Comparison of ENCODE assay signal across 7 mouse cellular contexts in genomic region chr3:28263002-28263947, GRCm38 (mm10). TPM values are rescaled to one million over a fixed set of nuclear protein-coding genes. Genes with fewer than 3 reads are reported as not detected.
A peak's percentile ranks its signal among the peaks of the same experiment; 100 is the strongest.
DNase-seq lines count a peak whose midpoint lies in the region; ATAC-seq and TF ChIP-seq lines count a peak whose summit lies in the region.

TSS of gene Tnik (plus strand) at chr3:28263214.

- peak within 1 kb of the TSS; percentile 83 for H3K4me3 ChIP-seq in kidney, adult 2 months (ENCODE audit: insufficient read depth, low read depth, low read length)
- peak within 1 kb of the TSS; percentile 61 for H3K4me3 ChIP-seq in limb, embryonic 12.5 days (replicated peaks)
- H3K4me3 ChIP-seq in midbrain, embryonic 14.5 days (replicated peaks; ENCODE audit: low read depth, low read length): peak within 1 kb of the TSS; percentile 83
- peak within 1 kb of the TSS; percentile 85 for H3K4me3 ChIP-seq in spleen, adult 2 months (ENCODE audit: extremely low read depth, insufficient read depth, insufficient read length)

- TF ChIP-seq CTCF in kidney, adult 2 months (conservative IDR thresholded peaks at IDR 0.05; ENCODE audit: insufficient read depth, insufficient read length, low read depth, low read length): no peak
- TF ChIP-seq CTCF in spleen, adult 2 months (IDR thresholded peaks at IDR 0.05; ENCODE audit: extremely low read depth, insufficient read depth, insufficient read length, insufficient replicate concordance): no peak

- no peaks in the 10 kb centered on the region for H3K9me3 ChIP-seq in limb, embryonic 12.5 days
- H3K9me3 ChIP-seq in midbrain, embryonic 14.5 days (ENCODE audit: control insufficient read depth, low read length): no peaks in the 10 kb centered on the region

- no peaks in the 10 kb centered on the region for H3K36me3 ChIP-seq in kidney, adult 2 months (ENCODE audit: control insufficient read depth, insufficient read depth, low read length)
- H3K36me3 ChIP-seq in limb, embryonic 12.5 days: no peaks in the 10 kb centered on the region
- no peaks in the 10 kb centered on the region for H3K36me3 ChIP-seq in midbrain, embryonic 14.5 days (ENCODE audit: control insufficient read depth, insufficient read depth, low read length)
- no peaks in the 10 kb centered on the region for H3K36me3 ChIP-seq in spleen, adult 2 months (ENCODE audit: control insufficient read depth, insufficient read depth, low read length)

- H3K4me2 ChIP-seq in limb, embryonic 12.5 days: peak within 1 kb of the TSS; percentile 96
- peak within 1 kb of the TSS; percentile 70 for H3K4me2 ChIP-seq in midbrain, embryonic 14.5 days (ENCODE audit: low read length)

- WGBS in kidney, adult 2 months: under 1% methylated on average over 59 of the region's 59 CpGs
- WGBS in limb, embryonic 12.5 days: under 1% methylated on average over 59 of the region's 59 CpGs
- WGBS in midbrain, embryonic 14.5 days: under 1% methylated on average over 59 of the region's 59 CpGs
- under 1% methylated on average over 59 of the region's 59 CpGs for WGBS in spleen, adult 2 months

- H3K9ac ChIP-seq in limb, embryonic 12.5 days (replicated peaks): peak within 1 kb of the TSS; percentile 69
- peak within 1 kb of the TSS; percentile 95 for H3K9ac ChIP-seq in midbrain, embryonic 14.5 days (replicated peaks; ENCODE audit: low read length)

- H3K27ac ChIP-seq in kidney, adult 2 months (ENCODE audit: insufficient read depth, low read depth, low read length): no peak within 1 kb of the TSS
- no peak within 1 kb of the TSS; the same call in 1 of the 2 replicates for H3K27ac ChIP-seq in limb, embryonic 12.5 days
- peak within 1 kb of the TSS; percentile 95 for H3K27ac ChIP-seq in midbrain, embryonic 14.5 days (replicated peaks; ENCODE audit: low read depth, low read length)
- peak within 1 kb of the TSS; percentile 84 for H3K27ac ChIP-seq in spleen, adult 2 months (ENCODE audit: insufficient read depth, low read length)

- no peaks in the 10 kb centered on the region for H3K27me3 ChIP-seq in kidney, adult 2 months (replicated peaks; ENCODE audit: control insufficient read depth, insufficient read depth, low read length)
- H3K27me3 ChIP-seq in limb, embryonic 12.5 days: peaks cover 52% of the 10 kb centered on the region
- H3K27me3 ChIP-seq in midbrain, embryonic 14.5 days (ENCODE audit: control insufficient read depth, insufficient read depth, low read length): no peaks in the 10 kb centered on the region
- no peaks in the 10 kb centered on the region for H3K27me3 ChIP-seq in spleen, adult 2 months (ENCODE audit: control insufficient read depth, insufficient read depth, low read length)

- peak; percentile 75 for ATAC-seq in limb, embryonic 12.5 days (ENCODE audit: insufficient number of reproducible peaks, insufficient read depth, low FRiP score, low TSS enrichment, low read depth)
- ATAC-seq in midbrain, embryonic 14.5 days (ENCODE audit: low FRiP score, low TSS enrichment): peak; percentile 91

- no peaks in the 10 kb centered on the region for H3K4me1 ChIP-seq in kidney, adult 2 months (ENCODE audit: control insufficient read depth, insufficient read depth, low read length)
- H3K4me1 ChIP-seq in limb, embryonic 12.5 days (replicated peaks): peaks cover 12% of the 10 kb centered on the region
- H3K4me1 ChIP-seq in midbrain, embryonic 14.5 days (ENCODE audit: control insufficient read depth, insufficient read depth, low read length): peaks cover 28% of the 10 kb centered on the region
- peaks cover 4% of the 10 kb centered on the region; the same call in 1 of the 2 replicates for H3K4me1 ChIP-seq in spleen, adult 2 months (ENCODE audit: control insufficient read depth, insufficient read depth, insufficient read length)

- no peak for TF ChIP-seq POLR2A in kidney, adult 2 months (IDR thresholded peaks at IDR 0.05; ENCODE audit: low read depth, low read length)
- TF ChIP-seq POLR2A in spleen, adult 2 months (IDR thresholded peaks at IDR 0.05; ENCODE audit: low read depth, low read length): peak; percentile 24; the same call in 1 of the 2 replicates

- DNase-seq in adrenal gland, postnatal 25 days: peak; percentile 63
- DNase-seq in embryo, embryonic 9.5 days (ENCODE audit: extremely low spot score): peak; percentile 83
- peak; percentile 98 for DNase-seq in heart, adult 11 months
- DNase-seq in kidney, adult 2 months: peak; percentile 49
- DNase-seq in midbrain, embryonic 14.5 days: peak; percentile 92
- DNase-seq in spleen, adult 2 months (ENCODE audit: low read depth in 1 of 2, low spot score in 2 of 2): peak; percentile 65 to 75

RNA-seq across cellular contexts. Expression of gene Tnik, which starts in this region (rescaled TPM):
- 20.0 and 25.3 TPM in 2 replicates for total RNA-seq in adrenal gland, postnatal 25 days (2021)
- polyA plus RNA-seq in kidney, adult 2 months (2012; rRNA removed): 0.45 and 0.83 TPM in 2 replicates
- 7.1 and 9.7 TPM in 2 replicates for polyA plus RNA-seq in limb, embryonic 12.5 days (2016; fragmentation: Nextera tagmentation; extraction: Ambion mirVana)
- 84.3 and 114 TPM in 2 replicates for polyA plus RNA-seq in midbrain, embryonic 14.5 days (2014; fragmentation: Nextera tagmentation; extraction: Ambion mirVana)
- 4.5 and 5.5 TPM in 2 replicates for polyA plus RNA-seq in spleen, adult 2 months (2012; rRNA removed)

Comparison
In these comparisons a context has a peak if more than half of its experiments do, and no peak if none do; other contexts are left out.
1. Peak in DNase-seq and H3K4me3 ChIP-seq in kidney, adult 2 months; RNA of the gene not detected or under 1 TPM.
2. H3K27ac ChIP-seq: peak in midbrain, embryonic 14.5 days (single experiment) and spleen, adult 2 months (single experiment); none in kidney, adult 2 months (single experiment) and limb, embryonic 12.5 days (single experiment).
3. Peak in every context shown above with its lines, with median percentiles within 50 percentile points of each other: DNase-seq and H3K4me3 ChIP-seq.